Mouse (Mus musculus): ENCODE measurements at regions not wholly inside any gene's neighbourhood (a gene's known extent, or its start where the extent isn't known, plus 50 kb on each side); places are given as distances from the start of the nearest gene placed in this dataset.

- Histone ChIP-seq H3K9ac (ENCODE audit: insufficient read depth, low read depth) (no peak overlapping the region), H3K36me3 (replicated peaks in 1 of 2; ENCODE audit: control insufficient read depth in 1 of 2, insufficient read depth in 1 of 2, low read length in 1 of 2) (no peaks in the 10 kb centered on the region), H3K79me2 (replicated peaks; ENCODE audit: control insufficient read depth, extremely low read depth, insufficient read depth, poor library complexity, severe bottlenecking) (no peaks in the 10 kb centered on the region), H3K4me1 (ENCODE audit: control insufficient read depth in 1 of 2, insufficient read depth in 2 of 2) (no peaks in the 10 kb centered on the region), H3K9me3 (replicated peaks; ENCODE audit: low read length) (peaks cover 13% of the 10 kb centered on the region), H3K27ac (ENCODE audit: insufficient read depth, low read depth) (no peak overlapping the region), H3K4me2 (ENCODE audit: insufficient read depth, low read depth, poor library complexity, severe bottlenecking) (no peak overlapping the region), H3K27me3 (replicated peaks) (peaks cover 2% of the 10 kb centered on the region), H3K4me3 (replicated peaks in 1 of 3; ENCODE audit: low read depth in 2 of 3, low read length in 2 of 3, poor library complexity in 1 of 3) (no peak overlapping the region)
- no peak for TF ChIP-seq ZMIZ1 (IDR thresholded peaks at IDR 0.05; ENCODE audit: low read depth, low read length)
- no peak for TF ChIP-seq ZC3H11A (IDR thresholded peaks at IDR 0.05; ENCODE audit: low read depth, low read length)
- in situ Hi-C loops (cut with MboI; ENCODE audit: low pct_ligation_motif_present, low pct_unique_long_range_greater_than_20kb, low sequenced_read_pairs): no loop called here
- DNase-seq (ENCODE audit: extremely low read depth): no peak
- dilution Hi-C loops (cut with MboI; ENCODE audit: extremely low pct_ligation_motif_present, extremely low pct_unique_long_range_greater_than_20kb, low sequenced_read_pairs): no loop called here
Measured at GRCm38 (mm10) chr9:68135446-68136050, 295.4 kb downstream of the Vps13c start.

GRCm38 (mm10) chr9:68162813-68163570, 322.8 kb downstream of the Vps13c start:
- Histone ChIP-seq H3K4me1 (ENCODE audit: control insufficient read depth in 1 of 2, insufficient read depth in 2 of 2) (no peaks in the 10 kb centered on the region), H3K4me2 (ENCODE audit: insufficient read depth, low read depth, poor library complexity, severe bottlenecking) (no peak overlapping the region), H3K79me2 (replicated peaks; ENCODE audit: control insufficient read depth, extremely low read depth, insufficient read depth, poor library complexity, severe bottlenecking) (no peaks in the 10 kb centered on the region), H3K4me3 (replicated peaks in 1 of 3; ENCODE audit: low read depth in 2 of 3, low read length in 2 of 3, poor library complexity in 1 of 3) (no peak overlapping the region), H3K9me3 (replicated peaks; ENCODE audit: low read length) (peaks cover 57% of the 10 kb centered on the region), H3K9ac (ENCODE audit: insufficient read depth, low read depth) (no peak overlapping the region), H3K27ac (ENCODE audit: insufficient read depth, low read depth) (no peak overlapping the region), H3K36me3 (replicated peaks in 1 of 2; ENCODE audit: control insufficient read depth in 1 of 2, insufficient read depth in 1 of 2, low read length in 1 of 2) (no peaks in the 10 kb centered on the region), H3K27me3 (replicated peaks) (no peaks in the 10 kb centered on the region)
- TF ChIP-seq HCFC1 (IDR thresholded peaks at IDR 0.05; ENCODE audit: low read depth, low read length) (no peak), EP300 (IDR thresholded peaks at IDR 0.05; ENCODE audit: low read length) (no peak), GABPA (IDR thresholded peaks at IDR 0.05; ENCODE audit: insufficient replicate concordance, low read depth, low read length) (no peak)
- dilution Hi-C loops (cut with MboI; ENCODE audit: extremely low pct_ligation_motif_present, extremely low pct_unique_long_range_greater_than_20kb, low sequenced_read_pairs) (no loop called here), in situ Hi-C loops (cut with MboI; ENCODE audit: low pct_ligation_motif_present, low pct_unique_long_range_greater_than_20kb, low sequenced_read_pairs) (no loop called here)
- DNase-seq (ENCODE audit: extremely low read depth): no peak

GRCm38 (mm10) chr9:68166556-68166955, 326.4 kb downstream of the Vps13c start:
- Histone ChIP-seq H3K4me1 (ENCODE audit: control insufficient read depth in 1 of 2, insufficient read depth in 2 of 2) (no peaks in the 10 kb centered on the region), H3K4me3 (replicated peaks in 1 of 3; ENCODE audit: low read depth in 2 of 3, low read length in 2 of 3, poor library complexity in 1 of 3) (no peak overlapping the region), H3K4me2 (ENCODE audit: insufficient read depth, low read depth, poor library complexity, severe bottlenecking) (no peak overlapping the region), H3K27ac (ENCODE audit: insufficient read depth, low read depth) (no peak overlapping the region), H3K9me3 (replicated peaks; ENCODE audit: low read length) (peaks cover 75% of the 10 kb centered on the region), H3K79me2 (replicated peaks; ENCODE audit: control insufficient read depth, extremely low read depth, insufficient read depth, poor library complexity, severe bottlenecking) (no peaks in the 10 kb centered on the region), H3K36me3 (replicated peaks in 1 of 2; ENCODE audit: control insufficient read depth in 1 of 2, insufficient read depth in 1 of 2, low read length in 1 of 2) (no peaks in the 10 kb centered on the region), H3K27me3 (replicated peaks) (no peaks in the 10 kb centered on the region), H3K9ac (ENCODE audit: insufficient read depth, low read depth) (no peak overlapping the region)
- in situ Hi-C loops (cut with MboI; ENCODE audit: low pct_ligation_motif_present, low pct_unique_long_range_greater_than_20kb, low sequenced_read_pairs): no loop called here
- TF ChIP-seq E2F4 (IDR thresholded peaks at IDR 0.05; ENCODE audit: insufficient replicate concordance, low read depth, low read length): no peak
- TF ChIP-seq MXI1 (IDR thresholded peaks at IDR 0.05; ENCODE audit: low read depth, low read length): no peak
- TF ChIP-seq USF2 (conservative IDR thresholded peaks at IDR 0.05; ENCODE audit: low read depth, low read length): no peak
- TF ChIP-seq IRF4 (IDR thresholded peaks at IDR 0.05; ENCODE audit: low read depth, low read length): no peak
- TF ChIP-seq KAT2A (IDR thresholded peaks at IDR 0.05; ENCODE audit: insufficient replicate concordance, low read length): no peak
- TF ChIP-seq TBP (conservative IDR thresholded peaks at IDR 0.05; ENCODE audit: low read depth, low read length): no peak
- no peak for DNase-seq (ENCODE audit: extremely low read depth)
- dilution Hi-C loops (cut with MboI; ENCODE audit: extremely low pct_ligation_motif_present, extremely low pct_unique_long_range_greater_than_20kb, low sequenced_read_pairs): no loop called here
